Mouse (Mus musculus): ENCODE measurements at regions not wholly inside any gene's neighbourhood (a gene's known extent, or its start where the extent isn't known, plus 50 kb on each side); places are given as distances from the start of the nearest gene placed in this dataset.
"Not testable (repeated sequence)": the region's sequence is repeated elsewhere in the genome, so short reads cannot be mapped to it uniquely, and the experiment has no call there.

GRCm38 (mm10) chr2:116526203-116526602, 352.3 kb upstream of the Tmco5 start:
- DNase-seq (ENCODE audit: low spot score in 2 of 2), result not testable (repeated sequence)

- DNase-seq (ENCODE audit: low spot score in 2 of 2), result no peak
Measured at GRCm38 (mm10) chr2:116536453-116536852, 342.0 kb upstream of the Tmco5 start.

- no peak for DNase-seq (ENCODE audit: low spot score in 2 of 2)
Measured at GRCm38 (mm10) chr2:116559350-116559749, 319.1 kb upstream of the Tmco5 start.

- no peak for DNase-seq (ENCODE audit: low spot score in 2 of 2)
Measured at GRCm38 (mm10) chr2:116583989-116584388, 294.5 kb upstream of the Tmco5 start.

GRCm38 (mm10) chr2:116586203-116586959, 292.1 kb upstream of the Tmco5 start:
- DNase-seq (ENCODE audit: low spot score in 2 of 2), result no peak

- no peak for DNase-seq (ENCODE audit: low spot score in 2 of 2)
Measured at GRCm38 (mm10) chr2:116605869-116606268, 272.6 kb upstream of the Tmco5 start.

- no peak for DNase-seq (ENCODE audit: low spot score in 2 of 2)
Measured at GRCm38 (mm10) chr2:116639935-116640334, 238.6 kb upstream of the Tmco5 start.

- DNase-seq (ENCODE audit: low spot score in 2 of 2), result no peak
Measured at GRCm38 (mm10) chr2:116652106-116652505, 226.4 kb upstream of the Tmco5 start.

GRCm38 (mm10) chr2:116685756-116686155, 192.7 kb upstream of the Tmco5 start:
- DNase-seq (ENCODE audit: low spot score in 2 of 2), result no peak

GRCm38 (mm10) chr2:116697542-116697941, 180.9 kb upstream of the Tmco5 start:
- DNase-seq (ENCODE audit: low spot score in 2 of 2), result peak in 1 of 2 experiments; percentile 16

- no peak for DNase-seq (ENCODE audit: low spot score in 2 of 2)
Measured at GRCm38 (mm10) chr2:116704705-116705104, 173.8 kb upstream of the Tmco5 start.

GRCm38 (mm10) chr2:116709608-116710007, 168.9 kb upstream of the Tmco5 start:
- DNase-seq (ENCODE audit: low spot score in 2 of 2), result no peak

- DNase-seq (ENCODE audit: low spot score in 2 of 2), result no peak
Measured at GRCm38 (mm10) chr2:116716529-116717201, 161.8 kb upstream of the Tmco5 start.

GRCm38 (mm10) chr2:116718637-116719036, 159.9 kb upstream of the Tmco5 start:
- DNase-seq (ENCODE audit: low spot score in 2 of 2), result no peak

GRCm38 (mm10) chr2:116727591-116727990, 150.9 kb upstream of the Tmco5 start:
- no peak for DNase-seq (ENCODE audit: low spot score in 2 of 2)

- DNase-seq (ENCODE audit: low spot score in 2 of 2), result peak in 1 of 2 experiments; percentile 15
Measured at GRCm38 (mm10) chr2:116735702-116736101, 142.8 kb upstream of the Tmco5 start.

- DNase-seq (ENCODE audit: low spot score in 2 of 2), result no peak
Measured at GRCm38 (mm10) chr2:116768459-116769047, 109.9 kb upstream of the Tmco5 start.

- DNase-seq (ENCODE audit: low spot score in 2 of 2), result no peak
Measured at GRCm38 (mm10) chr2:116769186-116769585, 109.3 kb upstream of the Tmco5 start.

- DNase-seq (ENCODE audit: low spot score in 2 of 2), result no peak
Measured at GRCm38 (mm10) chr2:116772569-116772968, 105.9 kb upstream of the Tmco5 start.

GRCm38 (mm10) chr2:116800141-116800540, 78.3 kb upstream of the Tmco5 start:
- no peak for DNase-seq (ENCODE audit: low spot score in 2 of 2)

GRCm38 (mm10) chr2:116801578-116801977, 76.9 kb upstream of the Tmco5 start:
- no peak for DNase-seq (ENCODE audit: low spot score in 2 of 2)

- no peak for DNase-seq (ENCODE audit: low spot score in 2 of 2)
Measured at GRCm38 (mm10) chr2:116807207-116807606, 71.3 kb upstream of the Tmco5 start.

GRCm38 (mm10) chr2:116807636-116808035, 70.9 kb upstream of the Tmco5 start:
- DNase-seq (ENCODE audit: low spot score in 2 of 2), result no peak

All from cerebellum, postnatal 4 days (tissue).